Mouse (Mus musculus) heart, embryonic 12.5 days (tissue): Measurements from ENCODE around the gene Metrn. TPM values are rescaled to one million over a fixed set of nuclear protein-coding genes. Genes with fewer than 3 reads are reported as not detected.
A peak's percentile ranks its signal among the peaks of the same experiment; 100 is the strongest.
"Not testable (repeated sequence)": the region's sequence is repeated elsewhere in the genome, so short reads cannot be mapped to it uniquely, and the experiment has no call there.

Source experiments
- ATAC-seq: fragments of 200-750 bp; cut with Nextera tagmentation; 2 replicates; pipeline ENCODE4 v1.8.0; 2017; ENCODE audit warnings: moderate TSS enrichment, moderate library complexity; ENCODE audit not compliant: insufficient number of reproducible peaks, low FRiP score
- H3K27ac ChIP-seq: fragments of 300-500 bp; sonication (generic); 2 replicates; pipeline ENCODE4 v1.5.1; 2016; ENCODE audit warnings: mild to moderate bottlenecking, moderate library complexity; ENCODE audit not compliant: poor library complexity, severe bottlenecking
- H3K27me3 ChIP-seq: fragments of 300-500 bp; sonication (generic); replicated peaks from 2 replicates; pipeline ENCODE4 v1.6.1; 2016; ENCODE audit warnings: mild to moderate bottlenecking, moderate library complexity
- H3K36me3 ChIP-seq: fragments of 300-500 bp; sonication (generic); 2 replicates; pipeline ENCODE4 v1.6.1; 2016; ENCODE audit warnings: mild to moderate bottlenecking, moderate library complexity
- H3K4me1 ChIP-seq: fragments of 300-500 bp; sonication (generic); replicated peaks from 2 replicates; pipeline ENCODE4 v1.6.1; 2016; ENCODE audit warnings: mild to moderate bottlenecking
- H3K4me2 ChIP-seq: fragments of 300-500 bp; sonication (generic); 2 replicates; pipeline ENCODE4 v1.6.1; 2016; ENCODE audit warnings: mild to moderate bottlenecking, moderate library complexity
- H3K4me3 ChIP-seq: fragments of 300-500 bp; sonication (generic); 2 replicates; pipeline ENCODE4 v1.5.1; 2016; ENCODE audit warnings: mild to moderate bottlenecking
- H3K9ac ChIP-seq: fragments of 300-500 bp; sonication (generic); 2 replicates; pipeline ENCODE4 v1.6.1; 2016; ENCODE audit warnings: mild to moderate bottlenecking, moderate library complexity
- H3K9me3 ChIP-seq: fragments of 300-500 bp; sonication (generic); replicated peaks from 2 replicates; pipeline ENCODE4 v1.6.1; 2016; ENCODE audit warnings: mild to moderate bottlenecking, moderate library complexity
- WGBS: fragments of 180-500 bp; shearing (Covaris S2); methylation state at CpG from one replicate; pipeline ENCODE4 v1.1.7; 2016; 5-methylcytosine and 5-hydroxymethylcytosine counted together
- polyA plus RNA-seq: library from polyadenylated mRNA; unstranded; fragments of >200 nt; fragmentation: Nextera tagmentation; extraction: Ambion mirVana; gene quantifications from 2 replicates; pipeline ENCODE4 v1.2.1, GENCODE M21; 2016

Gene Metrn
- polyA plus RNA-seq, 1 experiment from 2014 or later, result 30.9 TPM

GRCm38 (mm10) chr17:25823452-25823851 lies 26.5 kb upstream of the Metrn start, which contains the start of gene Wdr24:
TSS of gene Wdr24 (plus strand) at chr17:25823627.
- Histone ChIP-seq H3K9me3 (no peaks in the 10 kb centered on the region), H3K27ac (0 out of 2 replicates have a peak within 1 kb of the TSS, but pooled peaks have one; percentile 39), H3K4me2 (peak within 1 kb of the TSS; percentile 97), H3K27me3 (peaks cover 41% of the 10 kb centered on the region), H3K4me1 (peaks cover 42% of the 10 kb centered on the region), H3K36me3 (peaks cover 29% of the 10 kb centered on the region), H3K9ac (peak within 1 kb of the TSS; percentile 67), H3K4me3 (peak within 1 kb of the TSS; percentile 73)
- ATAC-seq, result peak; percentile 61; the same call in 1 of the 2 replicates
- under 1% methylated on average over 18 of the region's 18 CpGs for WGBS

GRCm38 (mm10) chr17:25818851-25819780 lies 22.2 kb upstream of the Metrn start:
- 6% methylated on average over 46 of the region's 46 CpGs for whole genome bisulfite sequencing
- peaks cover 83% of the 10 kb centered on the region for H3K27me3 ChIP-seq
- peak overlapping the region; percentile 10 for H3K4me3 ChIP-seq
- H3K9ac ChIP-seq, result 0 out of 2 replicates have a peak overlapping the region, but pooled peaks have one; percentile 3
- no peak overlapping the region for H3K27ac ChIP-seq
- ATAC-seq, result peak; percentile 37; the same call in 1 of the 2 replicates
- no peaks in the 10 kb centered on the region for H3K36me3 ChIP-seq
- no peak overlapping the region for H3K4me2 ChIP-seq
- peaks cover 9% of the 10 kb centered on the region for H3K4me1 ChIP-seq
- H3K9me3 ChIP-seq, result no peaks in the 10 kb centered on the region

- H3K36me3 ChIP-seq, result no peaks in the 10 kb centered on the region
- no peaks in the 10 kb centered on the region for H3K9me3 ChIP-seq
- no peak for ATAC-seq
- no peak overlapping the region for H3K27ac ChIP-seq
- peaks cover 9% of the 10 kb centered on the region for H3K4me1 ChIP-seq
- 74% methylated on average over 11 of the region's 11 CpGs for WGBS
- H3K27me3 ChIP-seq, result peaks cover 95% of the 10 kb centered on the region
- no peak overlapping the region for H3K4me3 ChIP-seq
- H3K9ac ChIP-seq, result no peak overlapping the region
- H3K4me2 ChIP-seq, result no peak overlapping the region
Measured at GRCm38 (mm10) chr17:25817662-25818061, 20.7 kb upstream of the Metrn start.

GRCm38 (mm10) chr17:25813471-25813870 lies 16.5 kb upstream of the Metrn start:
- WGBS, result under 1% methylated on average over 20 of the region's 20 CpGs
- Histone ChIP-seq H3K27me3 (peaks cover 97% of the 10 kb centered on the region), H3K4me1 (peaks cover 12% of the 10 kb centered on the region), H3K4me3 (no peak overlapping the region), H3K27ac (no peak overlapping the region), H3K9me3 (no peaks in the 10 kb centered on the region), H3K4me2 (no peak overlapping the region), H3K36me3 (no peaks in the 10 kb centered on the region), H3K9ac (no peak overlapping the region)
- no peak for ATAC-seq

DNA sequence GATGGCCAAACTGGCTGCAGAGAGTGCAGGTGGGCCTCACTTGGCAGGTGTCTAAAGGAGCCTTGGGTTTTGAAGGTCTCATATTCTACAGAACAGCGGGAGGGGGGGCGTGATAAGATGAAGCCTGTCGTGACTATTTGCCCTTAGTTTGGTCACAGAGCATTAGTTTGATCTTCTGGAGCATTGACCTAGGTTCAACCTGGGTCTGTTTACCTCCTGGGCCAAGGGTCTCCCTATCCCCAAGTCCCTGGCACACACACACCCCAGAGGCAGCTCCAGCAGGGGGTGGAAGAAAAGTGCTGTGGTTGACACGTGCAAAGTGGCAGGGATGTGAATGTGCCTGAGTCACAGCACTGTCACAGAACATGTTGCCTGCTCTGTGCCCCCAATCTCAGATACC lies 14.0 kb upstream of the Metrn start:
- Histone ChIP-seq H3K4me1 (peaks cover 12% of the 10 kb centered on the region), H3K4me2 (no peak overlapping the region), H3K9ac (no peak overlapping the region), H3K9me3 (no peaks in the 10 kb centered on the region), H3K36me3 (no peaks in the 10 kb centered on the region), H3K4me3 (no peak overlapping the region), H3K27ac (no peak overlapping the region), H3K27me3 (peaks cover 83% of the 10 kb centered on the region)
- no peak for ATAC-seq
- WGBS, result 71% methylated on average over 4 of the region's 4 CpGs

GRCm38 (mm10) chr17:25809606-25810340 lies 12.8 kb upstream of the Metrn start:
- H3K27ac ChIP-seq, result no peak overlapping the region
- H3K27me3 ChIP-seq, result peaks cover 73% of the 10 kb centered on the region
- WGBS, result 11% methylated on average over 25 of the region's 25 CpGs
- no peaks in the 10 kb centered on the region for H3K36me3 ChIP-seq
- H3K9me3 ChIP-seq, result no peaks in the 10 kb centered on the region
- H3K4me2 ChIP-seq, result peak overlapping the region; percentile 96
- H3K4me3 ChIP-seq, result peak overlapping the region; percentile 69
- peak; percentile 46; the same call in 1 of the 2 replicates for ATAC-seq
- H3K4me1 ChIP-seq, result peaks cover 12% of the 10 kb centered on the region
- peak overlapping the region; percentile 74 for H3K9ac ChIP-seq

DNA sequence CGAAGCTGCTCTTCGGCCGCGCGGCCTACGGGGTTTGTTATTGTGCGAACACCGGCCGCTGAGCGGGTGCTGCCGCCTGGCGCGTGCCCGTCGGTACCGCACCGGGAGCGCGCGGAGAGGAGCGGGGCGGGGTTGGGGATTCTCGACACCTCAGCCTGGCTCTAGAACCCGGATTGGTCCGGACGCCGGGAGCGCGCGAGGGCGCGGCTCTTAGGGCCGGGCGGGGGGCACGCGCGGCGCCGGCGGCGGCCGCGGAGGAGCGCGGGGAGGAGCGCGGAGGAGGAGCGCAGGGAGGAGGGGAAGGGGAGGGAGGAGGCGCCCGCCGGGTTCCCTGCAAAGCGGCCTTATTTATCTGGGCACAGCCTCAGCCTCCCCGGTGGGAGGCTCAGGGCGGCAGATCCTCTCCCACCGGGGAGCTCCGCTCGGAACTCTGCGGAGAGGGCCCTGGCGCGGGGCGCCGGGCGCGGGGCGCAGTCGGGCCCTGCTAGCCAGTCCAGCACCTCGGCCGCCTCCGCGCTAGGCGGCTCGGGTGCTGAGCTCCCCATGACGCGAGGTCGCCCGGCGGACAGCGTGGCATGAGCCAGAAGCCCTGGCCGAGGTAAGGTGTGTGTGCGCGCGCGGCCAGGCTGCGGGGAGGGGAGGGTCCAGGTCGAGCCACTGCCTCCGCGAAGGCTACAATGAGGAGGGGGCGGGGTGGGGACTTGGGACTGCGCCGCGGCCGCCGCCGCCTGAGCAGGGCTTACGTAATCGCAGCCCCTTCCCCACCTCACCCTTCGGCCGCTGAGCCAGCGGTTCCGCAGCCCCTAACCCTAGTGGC lies 12.1 kb upstream of the Metrn start, which contains the start of gene Fbxl16:
Gene Fbxl16, plus strand, starts transcription at position 297 of the 817 bp plus-strand sequence.
- peak within 1 kb of the TSS; percentile 69 for H3K4me3 ChIP-seq
- peak within 1 kb of the TSS; percentile 96 for H3K4me2 ChIP-seq
- under 1% methylated on average over 84 of the region's 100 CpGs for WGBS
- H3K27me3 ChIP-seq, result peaks cover 70% of the 10 kb centered on the region
- H3K9me3 ChIP-seq, result no peaks in the 10 kb centered on the region
- peak within 1 kb of the TSS; percentile 74 for H3K9ac ChIP-seq
- no peaks in the 10 kb centered on the region for H3K36me3 ChIP-seq
- ATAC-seq, result peak; percentile 63
- no peak within 1 kb of the TSS for H3K27ac ChIP-seq
- peaks cover 12% of the 10 kb centered on the region for H3K4me1 ChIP-seq

DNA sequence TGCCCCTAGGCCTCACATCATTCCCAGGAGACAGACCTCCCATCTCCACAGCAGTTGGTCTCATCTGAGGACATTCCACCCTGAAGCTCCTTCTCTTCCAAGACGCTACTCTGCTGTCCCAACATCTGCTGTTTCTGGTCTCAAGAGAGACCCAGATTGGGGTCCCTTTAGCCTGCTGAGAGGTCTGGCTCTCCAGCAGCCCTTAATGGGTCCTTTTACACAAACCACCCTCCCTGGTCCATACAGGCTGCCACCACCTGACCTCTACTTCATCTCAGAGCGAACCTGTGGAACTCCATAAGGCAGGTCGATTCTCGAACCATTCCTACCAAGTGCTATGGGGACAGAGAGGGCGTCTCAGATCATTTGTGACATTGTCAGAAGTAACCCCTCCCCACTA lies 11.1 kb upstream of the Metrn start:
- 36% methylated on average over 5 of the region's 5 CpGs for WGBS
- Histone ChIP-seq H3K9me3 (no peaks in the 10 kb centered on the region), H3K4me2 (peak overlapping the region; percentile 96), H3K27ac (no peak overlapping the region), H3K4me3 (peak overlapping the region; percentile 69), H3K4me1 (peaks cover 14% of the 10 kb centered on the region), H3K36me3 (no peaks in the 10 kb centered on the region), H3K9ac (peak overlapping the region; percentile 74; the same call in 1 of the 2 replicates), H3K27me3 (peaks cover 63% of the 10 kb centered on the region)
- no peak for ATAC-seq

- ATAC-seq, H3K36me3 ChIP-seq, H3K27ac ChIP-seq, H3K9me3 ChIP-seq, H3K4me2 ChIP-seq, H3K9ac ChIP-seq, H3K4me3 ChIP-seq: not testable (repeated sequence)
- Histone ChIP-seq H3K4me1 (peaks cover 19% of the 10 kb centered on the region), H3K27me3 (peaks cover 57% of the 10 kb centered on the region)
- WGBS, result 46% methylated on average over 2 of the region's 2 CpGs
Measured at GRCm38 (mm10) chr17:25807452-25807851, 10.5 kb upstream of the Metrn start.

GRCm38 (mm10) chr17:25806507-25806906 lies 9.6 kb upstream of the Metrn start:
- WGBS, result 78% methylated on average over 4 of the region's 4 CpGs
- ATAC-seq, result no peak
- Histone ChIP-seq H3K9me3 (no peaks in the 10 kb centered on the region), H3K4me3 (no peak overlapping the region), H3K27me3 (peaks cover 53% of the 10 kb centered on the region), H3K27ac (no peak overlapping the region), H3K9ac (no peak overlapping the region), H3K36me3 (no peaks in the 10 kb centered on the region), H3K4me2 (no peak overlapping the region), H3K4me1 (peaks cover 23% of the 10 kb centered on the region)
